Mouse (Mus musculus): ENCODE measurements around the gene Tssk6. TPM values are rescaled to one million over a fixed set of nuclear protein-coding genes. Genes with fewer than 3 reads are reported as not detected.
A peak's percentile ranks its signal among the peaks of the same experiment; 100 is the strongest.

Gene Tssk6
- total RNA-seq, 4 experiments from 2014 or later, result 0.34 to 0.59 (median 0.38) TPM

GRCm38 (mm10) chr8:69884141-69884540 is 17.8 kb upstream of the Tssk6 start:
- DNase-seq, result peak; percentile 64

DNA sequence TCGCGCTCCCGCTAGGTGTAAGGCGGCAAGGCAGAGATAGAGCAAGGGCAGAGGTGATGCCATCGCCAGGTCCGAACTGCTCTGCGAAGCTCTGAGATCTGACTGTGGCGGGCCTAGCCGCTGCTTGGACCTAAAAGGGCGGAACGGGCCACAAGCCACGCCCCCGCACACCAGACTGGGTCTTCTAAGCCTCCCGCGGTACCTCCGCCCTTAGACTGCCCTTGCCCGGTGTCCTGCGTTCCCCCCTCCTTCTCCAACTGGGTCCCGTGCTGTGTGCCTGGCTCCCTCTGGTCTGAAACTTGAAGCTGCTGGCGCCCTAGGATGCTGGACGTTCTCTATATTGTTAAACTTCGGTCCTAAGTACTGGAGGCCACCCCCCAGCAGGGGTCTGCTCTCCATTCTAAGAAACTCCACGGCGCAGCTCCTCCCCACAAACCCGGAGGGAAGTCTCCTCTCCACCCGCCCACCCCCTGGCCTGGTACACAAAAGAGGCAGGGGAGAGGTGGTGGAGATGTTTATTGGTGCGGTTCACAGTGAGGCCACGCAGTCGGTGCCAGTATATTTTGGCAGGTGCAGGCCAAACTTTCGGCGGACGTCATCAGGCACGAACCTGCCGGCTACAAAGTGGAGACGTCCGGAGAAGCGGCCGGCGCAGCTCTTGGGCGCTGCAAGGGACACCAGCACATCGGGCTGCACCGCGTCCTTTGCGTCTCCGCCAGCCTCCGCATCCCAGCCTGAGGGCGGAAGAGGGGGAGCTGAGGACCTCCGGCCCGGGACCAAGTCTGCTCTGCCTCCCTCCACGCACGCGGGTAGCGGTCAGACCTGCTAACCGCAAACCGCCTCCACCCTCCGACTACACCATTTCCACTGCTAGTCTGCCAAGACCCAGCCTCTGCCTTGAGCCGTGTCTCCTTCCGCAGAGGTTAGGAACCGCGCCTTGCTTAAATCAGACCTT is 14.4 kb upstream of the Tssk6 start, which contains the start of gene Cilp2:
TSS of gene Cilp2 (minus strand) at position 399 of the 955 bp plus-strand sequence.
- no peak for DNase-seq

GRCm38 (mm10) chr8:69888244-69888866 is 13.6 kb upstream of the Tssk6 start:
- no peak for DNase-seq

- DNase-seq, result no peak
Observed at GRCm38 (mm10) chr8:69888902-69889301, 13.1 kb upstream of the Tssk6 start.

- DNase-seq, result no peak
Observed at GRCm38 (mm10) chr8:69890813-69891241, 11.2 kb upstream of the Tssk6 start.

DNA sequence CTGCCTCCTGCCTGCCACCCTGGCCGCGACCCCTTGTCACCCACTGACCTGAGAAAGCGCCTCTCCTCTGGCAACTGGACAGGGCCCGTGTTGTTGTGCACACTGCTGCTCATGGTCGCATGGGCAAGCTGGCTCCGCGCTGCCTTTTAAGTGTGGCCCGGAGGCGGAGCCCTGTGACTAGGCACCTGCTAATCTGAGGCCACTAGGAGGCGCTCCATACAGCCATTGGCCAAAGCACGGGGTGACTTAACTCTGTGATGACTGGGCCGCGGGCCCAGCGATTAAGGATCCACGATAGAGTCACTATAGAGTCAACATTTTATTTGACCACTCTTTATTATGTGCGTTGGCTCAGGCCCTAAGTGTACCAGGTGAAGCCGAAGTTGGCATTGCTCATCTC is 8.1 kb upstream of the Tssk6 start:
- DNase-seq, result no peak

GRCm38 (mm10) chr8:69894836-69895332 is 7.1 kb upstream of the Tssk6 start:
- DNase-seq, result no peak

GRCm38 (mm10) chr8:69895772-69896451 is 6.1 kb upstream of the Tssk6 start:
- no peak for DNase-seq

- DNase-seq, result no peak
Observed at GRCm38 (mm10) chr8:69897857-69898256, 4.1 kb upstream of the Tssk6 start.

DNA sequence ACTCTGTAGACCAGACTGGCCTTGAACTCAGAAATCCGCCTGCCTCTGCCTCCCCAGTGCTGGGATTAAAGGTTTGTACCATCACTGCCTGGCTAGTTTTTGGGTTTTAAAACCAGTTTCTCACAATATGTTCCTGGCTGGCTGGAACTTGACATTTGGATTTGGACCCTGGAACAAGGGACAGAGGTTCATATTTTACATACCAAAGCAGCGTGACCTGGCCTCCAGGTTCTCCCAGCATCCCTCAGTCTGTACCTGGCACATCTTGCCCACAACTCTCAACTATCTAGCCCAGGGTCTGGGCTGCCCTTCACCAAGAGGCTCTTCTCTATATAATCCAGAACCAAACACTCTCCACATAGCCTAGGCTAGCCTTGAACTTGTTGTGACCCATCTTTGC is 2.1 kb upstream of the Tssk6 start:
- DNase-seq, result no peak

DNA sequence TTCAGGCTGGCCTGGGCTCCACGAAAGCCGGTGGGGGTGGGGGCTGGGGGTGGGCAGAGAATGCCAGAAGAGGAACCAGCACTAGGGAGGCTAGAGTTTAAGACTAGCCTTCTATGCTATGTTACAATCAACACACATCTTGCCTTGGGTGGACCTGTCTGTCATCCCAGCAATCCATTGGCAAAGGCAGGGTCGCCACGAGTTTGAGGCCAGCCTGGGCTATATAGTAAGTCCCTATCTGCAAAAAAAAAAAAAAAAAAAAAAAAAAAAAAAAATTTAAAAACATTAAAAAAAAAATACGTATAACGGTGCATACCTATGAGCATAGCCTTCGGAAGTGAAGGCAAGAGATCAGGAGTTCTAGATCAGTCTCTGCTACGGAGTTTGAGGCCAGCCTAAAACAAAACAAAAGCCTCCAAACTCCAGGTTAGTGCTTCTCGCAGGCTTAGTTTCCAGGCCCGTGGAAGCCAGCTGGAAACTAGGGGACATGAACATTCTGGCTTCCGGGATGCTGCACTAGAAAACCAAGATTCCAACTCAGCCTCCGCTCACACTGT is 1.0 kb upstream of the Tssk6 start:
- DNase-seq, result no peak

- DNase-seq, result peak; percentile 94
Observed at GRCm38 (mm10) chr8:69901484-69902162, 361 bp upstream of the Tssk6 start.

DNA sequence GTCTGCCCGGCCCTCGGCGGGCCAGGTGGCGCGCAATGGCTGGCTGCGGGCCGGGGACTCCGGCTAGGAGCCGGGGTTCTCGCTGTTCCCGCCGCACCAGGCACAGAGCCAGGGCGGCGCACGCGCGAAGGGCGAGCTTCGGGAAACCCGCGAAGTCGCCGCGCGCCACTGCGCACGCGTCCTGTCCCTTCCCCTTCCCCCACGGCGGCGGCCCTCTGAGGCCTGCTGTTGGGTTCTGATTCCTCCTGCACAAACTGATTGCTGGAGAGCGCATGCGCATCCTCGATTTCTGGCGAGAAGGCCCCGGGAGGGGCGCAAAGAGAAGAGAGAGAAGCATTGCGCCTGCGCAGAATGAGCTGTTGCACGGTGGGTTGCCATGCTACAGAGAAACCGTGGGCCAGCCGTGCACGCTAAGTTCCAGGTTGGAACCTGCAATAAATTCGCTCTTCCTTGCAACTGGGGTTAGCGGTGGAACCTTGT is 1.1 kb downstream of the Tssk6 start:
- DNase-seq, result peak; percentile 99

DNA sequence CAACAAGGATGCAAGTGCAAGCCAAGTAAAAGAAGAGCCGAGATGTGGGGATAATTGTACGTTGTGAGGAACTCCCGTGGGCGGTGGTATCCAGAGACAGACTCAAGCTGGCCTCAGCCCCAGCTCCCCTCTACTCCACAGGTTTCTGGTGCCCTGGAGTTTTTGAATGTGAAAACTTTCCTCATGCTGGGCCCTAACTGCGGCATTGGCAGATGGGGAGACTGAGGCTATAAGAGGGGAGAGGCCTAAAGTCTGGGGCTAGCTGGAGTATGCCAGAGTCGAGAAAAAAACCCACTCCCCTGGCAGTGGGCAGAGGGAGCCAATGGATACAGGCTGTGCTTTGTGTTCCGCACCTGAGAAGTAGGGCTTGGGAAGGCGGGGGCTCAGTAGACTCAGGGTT is 2.1 kb downstream of the Tssk6 start:
- DNase-seq, result no peak

GRCm38 (mm10) chr8:69906260-69906659 is 4.3 kb downstream of the Tssk6 start:
- DNase-seq, result no peak

GRCm38 (mm10) chr8:69907106-69907505 is 5.1 kb downstream of the Tssk6 start:
- DNase-seq, result no peak

GRCm38 (mm10) chr8:69911917-69912316 is 9.9 kb downstream of the Tssk6 start:
- DNase-seq, result no peak

- no peak for DNase-seq
Observed at GRCm38 (mm10) chr8:69912478-69913074, 10.6 kb downstream of the Tssk6 start.

DNA sequence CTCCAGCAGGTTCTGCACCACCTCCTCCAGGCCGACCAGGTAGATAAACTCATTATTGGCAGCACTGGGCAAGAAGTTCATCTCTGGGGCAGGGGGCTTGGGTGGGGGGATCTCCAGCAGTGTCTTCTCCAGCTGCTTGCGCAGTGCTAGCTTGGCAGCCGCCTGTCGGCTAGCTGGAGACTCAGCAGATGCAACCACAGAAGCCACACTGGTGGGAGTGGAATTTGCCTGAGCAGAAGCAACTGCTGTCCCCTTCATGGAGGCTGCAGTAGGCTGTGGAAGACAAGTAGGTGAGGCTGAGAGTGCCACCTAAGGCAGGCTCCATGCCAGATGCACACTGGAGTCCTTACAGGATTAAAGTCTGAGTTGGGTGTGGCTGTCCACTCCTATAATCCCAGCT is 12.5 kb downstream of the Tssk6 start:
- DNase-seq, result no peak

DNA sequence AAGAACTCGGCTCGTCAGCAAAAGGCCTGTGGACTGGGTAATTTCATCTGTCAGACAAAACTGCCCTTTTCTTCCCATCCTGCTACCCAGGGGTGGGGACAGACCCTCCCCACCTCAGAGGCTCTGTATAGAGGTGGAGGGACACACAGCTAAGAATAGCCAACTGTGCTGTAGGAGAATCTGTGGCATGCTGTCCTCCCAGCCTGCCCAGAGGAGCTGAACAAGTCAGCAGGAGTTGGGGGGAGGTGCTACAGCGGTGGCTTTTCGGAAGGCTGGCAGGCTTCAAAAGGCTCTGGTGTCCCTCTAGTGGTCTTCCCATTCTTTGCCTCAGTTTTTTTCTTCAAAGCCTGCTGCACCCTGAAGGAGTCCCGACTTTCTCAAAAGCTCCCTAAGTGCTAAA is 13.8 kb downstream of the Tssk6 start:
- DNase-seq, result no peak

- no peak for DNase-seq
Observed at GRCm38 (mm10) chr8:69918506-69918905, 16.5 kb downstream of the Tssk6 start.
